Mouse (Mus musculus) cerebellum, adult 8-10 months (tissue): ENCODE results near the gene Coro2b.
A peak's percentile ranks its signal among the peaks of the same experiment; 100 is the strongest.

ENCODE experiments used
- DNase-seq: peaks from one replicate; pipeline ENCODE4 v3.0.0; 2022

The Coro2b gene

GRCm38 (mm10) chr9:62432261-62433060 is 104.4 kb downstream of the Coro2b start:
- DNase-seq = no peak

- no peak for DNase-seq
These were observed 106.1 kb downstream of the Coro2b start for GRCm38 (mm10) chr9:62430741-62431140.

DNA sequence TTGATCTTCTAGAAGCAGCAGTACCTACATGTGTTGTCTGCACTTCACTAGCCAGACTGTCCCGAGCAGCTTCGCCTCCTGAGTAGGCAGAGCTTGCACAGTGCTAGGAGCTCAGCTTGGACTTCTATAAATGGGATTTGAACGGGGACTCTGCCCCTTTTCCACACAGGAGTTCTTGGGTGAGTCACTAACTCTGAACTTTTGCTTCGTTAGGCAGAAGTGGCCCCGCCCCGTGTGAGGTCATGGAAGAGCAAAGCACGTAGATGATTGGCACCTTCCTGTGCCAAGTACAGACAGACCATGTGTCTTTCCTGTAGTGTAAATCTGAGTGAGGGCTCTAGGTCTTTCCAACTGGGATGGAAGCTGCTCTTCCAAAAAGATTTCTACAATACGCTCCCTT is 109.8 kb downstream of the Coro2b start:
- DNase-seq = peak; percentile 12

- DNase-seq = peak; percentile 14
These were observed 110.3 kb downstream of the Coro2b start for GRCm38 (mm10) chr9:62426531-62426930.

DNA sequence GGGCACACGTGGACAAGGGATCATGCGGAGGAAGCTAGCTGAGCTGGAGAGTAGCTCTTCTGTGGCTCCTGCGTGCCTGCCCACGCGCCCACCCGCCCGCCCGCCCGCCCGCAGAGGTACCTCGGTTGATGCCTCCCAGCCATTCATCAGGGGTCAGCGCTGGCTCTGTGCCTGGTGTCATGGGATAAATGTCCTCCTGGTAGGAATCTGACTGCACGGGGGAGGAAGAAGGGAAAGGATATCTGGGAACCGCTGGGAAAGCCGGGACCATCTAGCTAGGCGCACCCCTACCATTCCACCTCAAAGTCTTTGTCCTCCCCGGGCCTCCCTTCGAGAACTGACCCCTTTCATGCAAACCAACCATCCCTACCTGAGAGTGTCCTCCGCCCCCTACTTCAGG is 110.8 kb downstream of the Coro2b start:
- DNase-seq = peak; percentile 10

GRCm38 (mm10) chr9:62425265-62425664 is 111.6 kb downstream of the Coro2b start:
- DNase-seq = peak; percentile 11

DNA sequence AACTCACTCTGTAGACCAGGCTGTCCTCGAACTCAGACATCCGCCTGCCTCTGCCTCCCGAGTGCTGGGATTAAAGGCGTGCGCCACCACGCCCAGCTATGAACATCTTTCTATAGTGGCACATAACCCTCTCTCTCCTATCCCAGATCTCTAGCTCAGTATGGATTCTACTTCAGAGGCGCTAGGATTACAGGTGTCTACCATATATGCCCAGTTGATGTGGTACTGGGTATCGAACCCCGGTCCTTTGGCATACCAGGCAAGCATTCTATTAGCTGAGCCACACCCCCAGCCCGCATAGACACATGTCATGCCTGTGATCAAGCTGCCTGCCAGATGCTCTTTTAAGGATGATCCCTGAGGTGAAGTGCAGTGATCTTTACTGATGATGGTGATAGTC is 113.0 kb downstream of the Coro2b start:
- DNase-seq = no peak

- DNase-seq = no peak
These were observed 113.9 kb downstream of the Coro2b start for GRCm38 (mm10) chr9:62422926-62423325.

DNA sequence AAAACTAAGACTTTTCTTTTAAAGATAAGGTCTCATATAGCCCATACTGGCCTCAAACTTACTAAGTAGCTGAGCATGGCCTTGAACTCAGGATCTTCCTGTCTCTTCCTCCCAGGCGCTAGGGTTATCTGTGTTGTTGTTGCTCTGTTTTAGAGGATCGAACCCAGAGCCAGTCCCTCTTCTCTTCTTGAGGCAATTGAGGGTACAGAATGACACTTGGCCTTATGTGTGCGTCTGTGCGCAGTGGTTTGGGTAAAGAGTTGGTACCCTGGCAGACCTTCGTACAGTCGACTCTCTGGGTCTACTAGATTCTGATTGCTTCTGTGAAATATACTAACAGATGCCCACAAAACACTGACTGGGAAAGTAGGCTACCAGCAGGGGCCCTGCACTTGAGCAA is 114.9 kb downstream of the Coro2b start:
- DNase-seq = peak; percentile 19

DNA sequence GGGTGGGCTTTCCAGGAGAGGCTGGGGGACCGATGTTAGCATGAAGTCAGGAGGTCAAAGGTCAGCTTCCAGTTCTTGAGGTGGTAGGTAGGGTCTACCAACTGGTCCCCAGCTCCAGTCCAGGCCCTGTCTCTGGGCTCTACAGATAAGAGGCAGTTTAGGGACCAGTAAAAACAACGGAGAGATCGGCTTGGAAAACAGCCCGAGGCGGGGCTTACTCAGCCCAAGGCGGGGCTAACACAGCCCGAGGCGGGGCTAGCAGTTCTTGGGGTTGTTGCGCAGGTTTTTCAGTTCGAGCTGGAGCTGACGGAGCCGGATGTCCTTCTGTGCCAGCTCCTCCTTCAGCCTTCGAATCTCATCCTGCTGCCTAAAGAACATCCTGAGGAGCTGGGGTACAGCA is 115.8 kb downstream of the Coro2b start:
- DNase-seq = peak; percentile 74

DNA sequence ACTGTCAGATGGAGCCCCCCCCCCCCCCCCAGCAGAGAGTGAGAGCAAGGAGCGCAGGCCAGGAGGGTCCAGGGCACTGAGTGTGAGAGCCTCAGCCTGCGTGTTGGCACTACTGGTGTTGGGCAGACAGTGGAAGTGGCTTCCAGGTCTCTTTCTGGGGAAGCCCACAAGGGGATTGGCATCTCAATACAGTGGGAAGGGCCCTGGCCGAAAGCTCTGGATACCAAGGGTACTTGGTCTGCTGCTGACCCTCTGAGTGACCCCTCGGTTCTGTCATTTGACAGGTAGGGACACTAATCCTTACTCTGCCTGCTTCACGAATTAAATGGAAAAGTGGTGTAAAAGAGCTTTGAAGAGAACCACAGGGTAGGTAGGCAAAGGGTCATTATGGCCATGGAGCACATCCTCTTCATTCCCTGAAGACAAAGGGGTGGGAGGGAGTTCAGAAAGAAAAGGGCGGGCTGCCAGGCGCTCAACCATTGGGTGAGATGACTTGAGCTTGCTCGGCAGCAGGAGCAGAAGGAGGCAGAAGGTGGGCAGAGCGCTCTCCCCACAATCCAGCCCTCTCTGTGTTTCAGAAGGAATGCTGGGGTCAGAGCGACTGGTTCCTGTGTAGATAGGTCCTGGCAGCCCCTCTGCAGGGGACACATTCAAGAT is 116.5 kb downstream of the Coro2b start:
- peak; percentile 47 for DNase-seq

GRCm38 (mm10) chr9:62418742-62419141 is 118.1 kb downstream of the Coro2b start:
- DNase-seq = peak; percentile 29

- DNase-seq = no peak
These were observed 129.3 kb downstream of the Coro2b start for GRCm38 (mm10) chr9:62407357-62408146.

GRCm38 (mm10) chr9:62406423-62407013 is 130.3 kb downstream of the Coro2b start:
- no peak for DNase-seq

- no peak for DNase-seq
These were observed 135.3 kb downstream of the Coro2b start for GRCm38 (mm10) chr9:62401589-62401988.

DNA sequence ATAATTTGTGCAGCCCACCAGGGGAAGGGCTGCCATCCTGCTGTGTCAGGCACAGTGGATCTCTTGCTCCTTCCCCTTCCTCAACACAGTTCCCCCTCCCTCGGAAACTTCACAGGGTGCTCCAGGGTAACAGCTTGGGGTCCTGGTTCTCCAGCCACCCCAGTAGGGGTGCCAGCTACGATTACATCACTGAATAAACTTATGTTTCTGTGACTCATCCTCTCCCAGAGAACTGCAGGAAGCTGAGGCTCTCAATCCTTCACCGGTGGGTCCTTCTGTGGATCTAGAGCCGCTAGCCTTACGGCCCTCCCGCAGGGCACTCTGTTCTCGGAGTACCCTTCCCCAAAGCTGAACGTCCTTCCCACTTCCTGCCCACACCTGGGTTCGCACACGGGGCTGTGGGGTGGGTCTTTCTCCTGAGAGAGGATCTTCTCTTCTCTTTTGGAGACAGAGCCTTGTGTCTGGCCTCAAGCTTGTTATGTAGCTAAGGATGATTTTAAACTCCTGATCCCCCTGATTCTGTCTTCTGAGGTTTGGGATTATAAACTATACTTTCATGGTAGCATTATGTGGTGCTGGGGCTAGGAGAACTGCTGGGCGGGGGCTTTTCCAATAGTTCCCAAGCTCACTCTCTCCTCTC is 136.2 kb downstream of the Coro2b start:
- DNase-seq = no peak

DNA sequence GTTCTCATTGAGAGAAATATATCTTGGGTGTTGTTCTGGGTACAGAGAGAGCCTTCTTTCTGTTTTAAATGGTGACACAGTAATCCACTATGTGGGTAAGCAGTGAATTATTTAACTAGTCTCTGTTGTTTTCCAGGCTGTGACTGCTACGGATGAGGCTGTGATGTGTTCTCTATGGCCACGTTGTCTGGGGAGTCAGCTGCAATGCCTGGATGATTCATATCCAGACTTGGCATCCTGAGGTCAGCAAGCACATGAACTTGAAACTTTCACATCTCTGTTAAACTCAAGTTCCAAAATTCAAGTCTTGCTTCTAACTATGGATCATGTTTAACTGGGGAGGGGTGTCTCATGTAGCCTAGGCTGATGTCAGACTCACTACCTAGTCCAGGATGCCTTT is 142.7 kb downstream of the Coro2b start:
- no peak for DNase-seq

GRCm38 (mm10) chr9:62393531-62393930 is 143.3 kb downstream of the Coro2b start:
- DNase-seq = no peak

GRCm38 (mm10) chr9:62389735-62390134 is 147.1 kb downstream of the Coro2b start:
- DNase-seq = no peak

DNA sequence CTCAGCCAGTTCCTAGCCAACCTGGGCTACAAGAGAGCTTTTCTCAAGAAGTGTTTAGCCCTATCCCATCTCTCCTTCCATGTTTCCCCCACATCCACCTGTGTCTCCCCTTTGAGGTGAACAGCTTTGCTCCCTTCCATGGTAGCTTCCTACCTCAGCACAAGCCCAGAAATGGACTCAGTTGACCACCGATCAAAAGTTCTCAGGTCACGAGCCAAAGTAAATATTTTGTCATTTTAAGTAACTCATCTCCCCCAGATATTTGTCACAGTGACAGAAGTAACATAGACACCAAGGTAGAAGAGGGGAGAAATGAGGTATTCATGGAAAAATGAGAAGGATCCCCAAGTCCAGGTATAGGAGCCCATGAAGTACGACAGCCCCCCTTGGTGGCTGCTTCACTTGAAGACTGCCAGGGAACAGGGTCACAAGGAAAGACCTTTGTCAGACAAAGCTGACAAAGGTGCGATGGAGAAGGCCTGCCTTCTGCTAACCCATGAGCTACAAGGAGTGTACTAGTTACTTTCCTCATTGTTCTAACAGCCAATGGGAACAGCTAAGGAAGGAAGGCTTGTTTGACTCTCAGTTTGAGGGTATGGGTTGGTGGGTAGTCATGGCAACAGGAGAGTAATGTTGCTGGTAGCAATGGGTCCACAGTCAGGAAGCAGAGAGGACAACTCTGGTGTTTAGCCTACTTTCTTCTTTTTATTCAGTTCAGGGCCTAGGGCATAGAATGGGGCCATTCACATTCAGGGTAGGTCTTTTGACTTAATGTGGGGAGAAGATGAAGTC is 150.9 kb downstream of the Coro2b start:
- no peak for DNase-seq

DNA sequence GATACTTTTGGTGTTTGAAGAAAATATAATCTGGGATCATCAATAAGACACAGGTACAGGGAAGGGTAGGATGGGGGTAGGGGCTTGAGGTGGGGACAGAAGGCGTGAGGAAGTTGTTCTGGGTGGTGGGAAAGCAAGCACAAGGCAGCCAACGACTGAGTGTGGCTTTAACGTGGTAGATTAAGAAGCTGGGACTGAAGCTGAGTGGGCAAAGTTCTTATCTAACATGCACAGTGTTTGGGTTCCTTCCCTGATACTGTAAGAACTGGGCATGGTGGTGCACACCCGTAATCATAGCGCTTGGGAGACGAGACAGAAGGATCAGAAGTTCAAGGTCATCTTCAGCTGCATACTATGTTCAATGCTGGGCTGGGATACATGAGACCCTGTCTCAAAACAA is 151.8 kb downstream of the Coro2b start:
- DNase-seq = no peak

GRCm38 (mm10) chr9:62382519-62383084 is 154.2 kb downstream of the Coro2b start:
- no peak for DNase-seq
